Mouse (Mus musculus) fat pad, adult 2 months (tissue): ENCODE results near the gene Zfp677.
"Not testable (repeated sequence)": the region's sequence is repeated elsewhere in the genome, so short reads cannot be mapped to it uniquely, and the experiment has no call there.

Source experiments
- DNase-seq: peaks from one replicate; pipeline ENCODE4 v3.0.0-alpha.2; 2011; ENCODE audit warnings: low read depth, low spot score; ENCODE audit errors: extremely low read depth

Gene Zfp677

DNA sequence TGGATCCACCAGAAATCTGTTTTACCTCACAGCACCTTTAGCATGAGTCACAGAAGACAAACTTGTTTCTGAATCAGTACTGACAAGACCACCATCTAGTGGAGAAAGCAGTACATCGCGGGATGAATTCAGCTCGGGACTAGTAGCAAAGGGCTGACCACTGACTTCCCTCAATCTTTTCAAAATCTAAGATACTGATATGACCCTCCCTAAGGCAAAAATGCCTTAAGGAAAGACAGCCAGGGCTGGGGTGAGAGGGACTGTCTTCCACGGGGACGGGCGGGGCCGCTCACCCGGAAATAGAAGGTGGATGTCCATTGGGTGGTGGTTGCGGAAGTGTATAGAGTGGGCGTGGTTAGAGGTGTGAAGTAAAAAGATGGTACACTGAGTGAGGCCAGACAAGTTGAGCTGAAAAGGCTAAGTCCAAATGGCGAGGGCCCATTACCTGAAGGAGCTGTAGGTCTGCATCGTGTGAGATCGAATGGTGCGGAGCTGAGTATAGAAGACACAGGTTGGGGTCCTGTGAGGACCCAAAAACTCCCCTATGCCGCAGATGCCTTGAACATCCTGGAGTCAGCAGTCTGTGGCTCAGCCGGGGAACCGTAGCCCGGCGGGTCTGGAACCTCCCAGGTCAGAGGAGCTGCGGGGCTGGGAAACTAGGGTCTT is at the start of gene Zfp677:
Zfp677 (plus strand) TSS at position 358 of the 666 bp plus-strand sequence.
- DNase-seq, result peak; percentile 8

DNA sequence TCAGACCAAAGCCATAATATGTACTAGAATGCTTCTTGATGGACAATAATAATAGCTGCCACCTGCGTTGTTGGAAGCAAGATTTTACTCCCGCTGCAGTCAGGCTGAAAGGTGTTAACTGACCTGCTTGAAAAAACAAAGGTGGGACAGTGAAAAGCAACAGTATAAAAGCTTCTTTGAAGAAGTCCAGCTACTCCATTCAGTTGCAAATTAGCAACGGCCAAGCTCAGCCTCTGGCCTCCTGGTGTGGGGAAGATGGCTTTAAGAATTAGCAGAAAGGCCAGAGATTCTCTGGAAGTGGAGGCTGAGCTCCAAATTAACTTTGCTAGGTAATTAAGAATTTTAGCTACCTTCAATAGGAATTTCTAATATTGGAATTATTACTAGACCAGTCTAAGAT is 15.5 kb upstream of the Zfp677 start:
- not testable (repeated sequence) for DNase-seq

DNA sequence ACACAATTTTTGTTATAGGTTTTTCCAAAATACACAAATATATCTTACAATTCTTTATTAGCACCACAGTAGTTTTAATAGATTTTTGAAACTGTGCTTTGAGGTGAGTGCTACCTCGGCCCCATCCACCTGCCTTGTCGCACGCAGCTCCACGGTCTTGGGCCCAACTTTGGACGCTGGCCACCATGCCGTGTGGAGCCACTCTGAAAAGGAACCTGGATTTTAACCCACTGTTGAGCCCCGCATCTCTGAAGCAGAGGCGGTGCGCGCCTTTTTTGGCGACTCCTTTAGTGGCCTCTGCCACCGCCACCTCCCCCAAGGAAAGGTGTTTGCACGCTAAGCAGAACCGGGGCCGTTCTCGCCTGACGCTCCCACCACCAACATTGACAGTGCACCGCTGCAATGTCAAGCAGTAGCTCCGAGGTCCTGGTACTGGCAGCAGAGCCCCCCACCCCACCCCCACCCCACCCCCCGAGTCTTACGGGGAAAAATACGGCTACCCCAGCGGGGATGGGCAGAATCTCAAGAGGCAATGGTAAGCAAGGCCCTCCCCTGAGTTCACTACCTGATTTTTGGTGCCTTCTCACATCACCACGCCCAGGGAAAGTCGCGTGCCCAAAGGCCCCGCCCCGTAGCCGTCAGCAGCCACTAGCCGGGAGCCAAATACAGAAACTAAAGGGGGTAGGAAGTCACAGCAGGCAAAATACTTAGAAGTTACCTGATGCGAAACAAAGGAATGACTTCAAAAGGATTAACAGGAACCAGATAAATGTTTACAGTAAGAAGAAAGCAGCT is 13.4 kb upstream of the Zfp677 start:
- no peak for DNase-seq

DNA sequence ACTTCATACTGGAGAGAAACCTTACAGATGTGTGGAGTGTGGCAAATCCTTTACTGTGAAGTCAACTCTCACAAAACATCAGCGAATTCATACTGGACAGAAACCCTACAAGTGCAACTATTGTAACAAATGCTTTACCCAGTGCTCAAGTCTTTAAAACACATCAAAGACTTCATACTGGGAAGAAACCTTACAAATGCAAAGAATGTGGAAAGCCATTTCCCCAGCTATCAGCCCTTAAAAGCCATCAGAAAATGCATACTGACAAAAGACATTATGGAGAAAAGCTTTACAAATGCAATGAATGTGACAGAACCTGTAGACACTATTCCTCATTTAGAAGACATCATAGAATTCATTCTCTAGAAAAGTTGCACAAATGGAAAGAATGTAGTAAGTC is 8.2 kb upstream of the Zfp677 start:
- DNase-seq, result no peak

- no peak for DNase-seq
Observed at GRCm38 (mm10) chr17:21384057-21384411, 486 bp downstream of the Zfp677 start.

- DNase-seq, result no peak
Observed at GRCm38 (mm10) chr17:21422664-21423599, 39.4 kb downstream of the Zfp677 start, which contains the start of gene Zfp54. TSS of gene Zfp54 (plus strand) at chr17:21423227.

- not testable (repeated sequence) for DNase-seq
Observed at GRCm38 (mm10) chr17:21438806-21439400, 55.4 kb downstream of the Zfp677 start.
